Mouse (Mus musculus): ENCODE results near the gene Prss27. TPM values are rescaled to one million over a fixed set of nuclear protein-coding genes. Genes with fewer than 3 reads are reported as not detected.
"Not testable (repeated sequence)": the region's sequence is repeated elsewhere in the genome, so short reads cannot be mapped to it uniquely, and the experiment has no call there.

The Prss27 gene
- polyA plus RNA-seq, 1 experiment from 2014 or later: 0.52 TPM

- Histone ChIP-seq H3K9ac (peak within 1 kb of the TSS; percentile 96), H3K4me1 (peaks cover 12% of the 10 kb centered on the region), H3K9me3 (no peaks in the 10 kb centered on the region), H3K36me3 (peaks cover 29% of the 10 kb centered on the region), H3K4me3 (peak within 1 kb of the TSS; percentile 97), H3K4me2 (replicated peaks) (peak within 1 kb of the TSS; percentile 80), H3K27me3 (no peaks in the 10 kb centered on the region), H3K27ac (peak within 1 kb of the TSS; percentile 85)
- WGBS: under 1% methylated on average over 61 of the region's 62 CpGs
- peak; percentile 96 for ATAC-seq (ENCODE audit: low FRiP score, low read depth)
These were observed 35.2 kb downstream of the Prss27 start, which contains the start of gene Kctd5 for GRCm38 (mm10) chr17:24072919-24073696. Gene Kctd5, minus strand, starts transcription at chr17:24073485.

DNA sequence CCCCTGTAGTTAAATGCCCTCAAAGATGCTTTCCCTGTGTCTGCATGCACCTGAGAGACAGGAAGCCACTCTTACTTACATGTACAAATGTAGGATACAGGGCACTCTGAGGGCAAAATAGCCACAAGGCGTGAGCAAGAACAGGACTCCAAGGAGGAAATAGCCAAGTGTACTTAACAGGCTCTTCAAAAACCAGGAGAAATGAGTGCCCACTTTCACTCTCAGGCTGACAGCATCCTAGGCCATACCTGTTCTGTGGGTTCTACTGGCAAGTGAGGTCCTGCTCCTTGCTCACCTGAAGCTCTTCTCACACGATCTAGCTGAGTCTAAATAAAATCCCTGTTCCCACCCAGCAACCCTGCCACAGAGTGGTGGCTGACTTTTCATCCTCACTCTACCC is 39.2 kb downstream of the Prss27 start:
- no peak for ATAC-seq (ENCODE audit: low FRiP score, low read depth)
- Histone ChIP-seq H3K27me3 (no peaks in the 10 kb centered on the region), H3K27ac (no peak overlapping the region), H3K4me2 (replicated peaks) (no peak overlapping the region), H3K4me3 (no peak overlapping the region), H3K4me1 (peaks cover 5% of the 10 kb centered on the region), H3K9ac (no peak overlapping the region), H3K36me3 (peaks cover 46% of the 10 kb centered on the region), H3K9me3 (no peaks in the 10 kb centered on the region)
- WGBS: 77% methylated on average over 2 of the region's 2 CpGs

- WGBS: 56% methylated on average over 1 of the region's 1 CpGs
- Histone ChIP-seq H3K9ac (no peak overlapping the region), H3K9me3 (no peaks in the 10 kb centered on the region), H3K27me3 (no peaks in the 10 kb centered on the region), H3K36me3 (peaks cover 64% of the 10 kb centered on the region), H3K4me3 (no peak overlapping the region), H3K4me2 (replicated peaks) (no peak overlapping the region), H3K27ac (no peak overlapping the region), H3K4me1 (no peaks in the 10 kb centered on the region)
- ATAC-seq (ENCODE audit: low FRiP score, low read depth): no peak
These were observed 46.6 kb downstream of the Prss27 start for GRCm38 (mm10) chr17:24084593-24084992.

- not testable (repeated sequence) for H3K27ac ChIP-seq; H3K4me3 ChIP-seq; H3K9me3 ChIP-seq; H3K4me2 ChIP-seq (replicated peaks); H3K27me3 ChIP-seq; ATAC-seq (ENCODE audit: low FRiP score, low read depth); H3K9ac ChIP-seq; H3K4me1 ChIP-seq
- peaks cover 71% of the 10 kb centered on the region for H3K36me3 ChIP-seq
- 86% methylated on average over 4 of the region's 4 CpGs for WGBS
These were observed 48.5 kb downstream of the Prss27 start for GRCm38 (mm10) chr17:24086399-24086798.

- Histone ChIP-seq H3K27ac (no peak overlapping the region), H3K4me3 (no peak overlapping the region), H3K36me3 (peaks cover 75% of the 10 kb centered on the region), H3K9me3 (no peaks in the 10 kb centered on the region), H3K9ac (no peak overlapping the region), H3K4me1 (no peaks in the 10 kb centered on the region), H3K4me2 (replicated peaks) (no peak overlapping the region), H3K27me3 (no peaks in the 10 kb centered on the region)
- no peak for ATAC-seq (ENCODE audit: low FRiP score, low read depth)
- 96% methylated on average over 1 of the region's 1 CpGs for WGBS
These were observed 52.6 kb downstream of the Prss27 start for GRCm38 (mm10) chr17:24090575-24090974.

Small RNA genes within 50 kb of the gene (microRNA-seq; reads per million reads assigned to microRNA genes)
- not detected for gene Gm27700

Other genes with a start within 250 kb of the Prss27 start
- gene Srrm2, start 247.6 kb upstream of the Prss27 start, polyA plus RNA-seq (2015; fragmentation: Nextera tagmentation; extraction: Ambion mirVana): 606 and 615 TPM in 2 replicates
- gene Elob, start 209.0 kb upstream of the Prss27 start, polyA plus RNA-seq (2015; fragmentation: Nextera tagmentation; extraction: Ambion mirVana): 1,219 and 1,256 TPM in 2 replicates
- not detected in 2 replicates for gene Prss33, start 202.1 kb upstream of the Prss27 start, polyA plus RNA-seq (2015; fragmentation: Nextera tagmentation; extraction: Ambion mirVana)
- not detected in 2 replicates for gene Prss32, start 194.3 kb upstream of the Prss27 start, polyA plus RNA-seq (2015; fragmentation: Nextera tagmentation; extraction: Ambion mirVana)
- gene Prss41, start 194.0 kb upstream of the Prss27 start, polyA plus RNA-seq (2015; fragmentation: Nextera tagmentation; extraction: Ambion mirVana): 1.7 and 2.4 TPM in 2 replicates
- not detected in 2 replicates for gene Prss21, start 170.1 kb upstream of the Prss27 start, polyA plus RNA-seq (2015; fragmentation: Nextera tagmentation; extraction: Ambion mirVana)
- not detected in 2 replicates for gene Dcpp1, start 157.3 kb upstream of the Prss27 start, polyA plus RNA-seq (2015; fragmentation: Nextera tagmentation; extraction: Ambion mirVana)
- not detected in 2 replicates for gene Dcpp2, start 157.3 kb upstream of the Prss27 start, polyA plus RNA-seq (2015; fragmentation: Nextera tagmentation; extraction: Ambion mirVana)
- not detected in 2 replicates for gene Dcpp3, start 120.7 kb upstream of the Prss27 start, polyA plus RNA-seq (2015; fragmentation: Nextera tagmentation; extraction: Ambion mirVana)
- gene Sbp, start 96.5 kb upstream of the Prss27 start, polyA plus RNA-seq (2015; fragmentation: Nextera tagmentation; extraction: Ambion mirVana): not detected in 2 replicates
- gene Sbpl, start 82.9 kb upstream of the Prss27 start, polyA plus RNA-seq (2015; fragmentation: Nextera tagmentation; extraction: Ambion mirVana): not detected in 2 replicates
- not detected in 2 replicates for gene Prss30, start 57.6 kb upstream of the Prss27 start, polyA plus RNA-seq (2015; fragmentation: Nextera tagmentation; extraction: Ambion mirVana)
- gene Prss22, start 40.0 kb upstream of the Prss27 start, polyA plus RNA-seq (2015; fragmentation: Nextera tagmentation; extraction: Ambion mirVana): 0.47 and 0.60 TPM in 2 replicates
- gene Kctd5, start 35.3 kb downstream of the Prss27 start, polyA plus RNA-seq (2015; fragmentation: Nextera tagmentation; extraction: Ambion mirVana): 75.7 and 77.4 TPM in 2 replicates
- gene Pdpk1, start 112.8 kb downstream of the Prss27 start, polyA plus RNA-seq (2015; fragmentation: Nextera tagmentation; extraction: Ambion mirVana): 37.9 and 38.2 TPM in 2 replicates
- 36.9 and 38.1 TPM in 2 replicates for gene Amdhd2, start 125.6 kb downstream of the Prss27 start, polyA plus RNA-seq (2015; fragmentation: Nextera tagmentation; extraction: Ambion mirVana)
- 446 and 468 TPM in 2 replicates for gene Atp6v0c, start 131.6 kb downstream of the Prss27 start, polyA plus RNA-seq (2015; fragmentation: Nextera tagmentation; extraction: Ambion mirVana)
- gene Tbc1d24, start 167.4 kb downstream of the Prss27 start, polyA plus RNA-seq (2015; fragmentation: Nextera tagmentation; extraction: Ambion mirVana): 9.1 and 10.2 TPM in 2 replicates
- gene Ntn3, start 171.4 kb downstream of the Prss27 start, polyA plus RNA-seq (2015; fragmentation: Nextera tagmentation; extraction: Ambion mirVana): 14.5 and 14.9 TPM in 2 replicates
- 15.8 and 16.3 TPM in 2 replicates for gene Tedc2, start 182.7 kb downstream of the Prss27 start, polyA plus RNA-seq (2015; fragmentation: Nextera tagmentation; extraction: Ambion mirVana)
- gene Ccnf, start 213.3 kb downstream of the Prss27 start, polyA plus RNA-seq (2015; fragmentation: Nextera tagmentation; extraction: Ambion mirVana): 65.4 and 67.0 TPM in 2 replicates

Data from limb, embryonic 13.5 days (tissue).